Mouse (Mus musculus) midbrain, embryonic 15.5 days (tissue): ENCODE measurements around the gene Aamp. TPM values are rescaled to one million over a fixed set of nuclear protein-coding genes. Genes with fewer than 3 reads are reported as not detected.

Experiments used
- ATAC-seq: fragments of 200-750 bp; cut with Nextera tagmentation; replicated peaks from 2 replicates; pipeline ENCODE4 v1.8.0; 2017; ENCODE audit warnings: moderate TSS enrichment
- H3K27ac ChIP-seq: fragments of 300-500 bp; sonication (generic); 2 replicates; pipeline ENCODE4 v1.5.1; 2015; ENCODE audit warnings: mild to moderate bottlenecking, inconsistent platforms
- H3K27me3 ChIP-seq: fragments of 300-500 bp; sonication (generic); replicated peaks from 2 replicates; pipeline ENCODE4 v1.6.1; 2015; ENCODE audit warnings: inconsistent platforms
- H3K36me3 ChIP-seq: fragments of 300-500 bp; sonication (generic); replicated peaks from 2 replicates; pipeline ENCODE4 v1.6.1; 2015; ENCODE audit warnings: inconsistent platforms
- H3K4me1 ChIP-seq: fragments of 300-500 bp; sonication (generic); 2 replicates; pipeline ENCODE4 v1.6.1; 2015; ENCODE audit warnings: inconsistent platforms
- H3K4me2 ChIP-seq: fragments of 300-500 bp; sonication (generic); 2 replicates; pipeline ENCODE4 v1.6.1; 2015; ENCODE audit warnings: inconsistent platforms, mild to moderate bottlenecking, moderate library complexity
- H3K4me3 ChIP-seq: fragments of 300-500 bp; sonication (generic); 2 replicates; pipeline ENCODE4 v1.5.1; 2015; ENCODE audit warnings: mild to moderate bottlenecking, inconsistent platforms
- H3K9ac ChIP-seq: fragments of 300-500 bp; sonication (generic); 2 replicates; pipeline ENCODE4 v1.6.1; 2015; ENCODE audit warnings: mild to moderate bottlenecking, inconsistent platforms
- H3K9me3 ChIP-seq: fragments of 300-500 bp; sonication (generic); 2 replicates; pipeline ENCODE4 v1.6.1; 2016; ENCODE audit warnings: inconsistent platforms
- WGBS: fragments of 180-500 bp; shearing (Covaris S2); methylation state at CpG from one replicate; pipeline ENCODE4 v1.1.7; 2015; ENCODE audit warnings: mixed read lengths; 5-methylcytosine and 5-hydroxymethylcytosine counted together
- polyA plus RNA-seq: library from polyadenylated mRNA; unstranded; fragments of >200 nt; fragmentation: Nextera tagmentation; extraction: Ambion mirVana; gene quantifications from 2 replicates; pipeline ENCODE4 v1.2.1, GENCODE M21; 2015

Gene Aamp
- polyA plus RNA-seq, 1 experiment from 2014 or later = 217 TPM

DNA sequence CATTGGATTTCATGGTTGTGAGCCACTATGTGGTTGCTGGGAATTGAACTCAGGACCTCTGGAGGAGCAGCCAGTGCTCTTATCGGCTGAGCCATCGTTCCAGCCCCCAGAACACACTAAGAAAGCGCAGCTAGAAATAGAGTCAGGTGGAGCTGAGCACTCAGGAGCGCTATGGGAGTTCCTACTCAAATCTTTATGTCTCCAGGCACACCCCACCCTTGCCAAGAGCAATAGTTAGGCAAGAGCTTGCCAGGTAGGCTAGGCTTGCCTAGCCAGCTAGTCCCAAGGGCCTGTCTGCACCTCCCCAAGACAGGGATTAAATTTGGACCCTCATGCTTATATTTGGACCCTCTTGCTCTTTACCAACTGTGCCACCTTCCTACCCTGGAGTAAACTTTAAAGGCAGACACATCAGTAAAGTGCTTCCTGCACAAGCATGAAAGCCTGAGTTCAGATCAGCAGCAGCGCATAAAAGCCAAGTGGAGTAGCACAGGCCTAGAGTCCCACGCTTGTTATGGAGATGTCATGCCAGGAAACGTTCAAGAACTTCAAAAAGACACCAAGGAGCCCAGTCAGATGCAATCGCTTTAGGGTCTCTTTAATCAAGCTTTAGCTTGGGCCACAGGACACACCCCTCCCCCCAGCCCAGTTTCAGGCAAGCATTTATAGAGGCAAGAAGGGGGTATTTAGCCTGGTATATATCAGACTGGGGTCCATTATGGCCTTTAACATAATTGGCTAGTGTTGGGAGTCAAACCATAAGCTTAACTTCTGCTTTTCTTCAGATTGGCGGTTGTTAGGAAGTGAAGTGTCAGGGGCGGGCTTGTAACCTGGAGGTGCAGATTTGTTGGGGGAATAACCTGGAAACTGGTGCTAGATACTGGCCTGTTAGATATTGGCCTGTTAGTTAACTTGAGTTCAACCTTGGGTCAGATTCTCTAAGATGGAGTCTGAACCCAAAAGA lies 23.7 kb upstream of the Aamp start:
- H3K9me3 ChIP-seq = no peaks in the 10 kb centered on the region
- WGBS = 80% methylated on average over 10 of the region's 10 CpGs

DNA sequence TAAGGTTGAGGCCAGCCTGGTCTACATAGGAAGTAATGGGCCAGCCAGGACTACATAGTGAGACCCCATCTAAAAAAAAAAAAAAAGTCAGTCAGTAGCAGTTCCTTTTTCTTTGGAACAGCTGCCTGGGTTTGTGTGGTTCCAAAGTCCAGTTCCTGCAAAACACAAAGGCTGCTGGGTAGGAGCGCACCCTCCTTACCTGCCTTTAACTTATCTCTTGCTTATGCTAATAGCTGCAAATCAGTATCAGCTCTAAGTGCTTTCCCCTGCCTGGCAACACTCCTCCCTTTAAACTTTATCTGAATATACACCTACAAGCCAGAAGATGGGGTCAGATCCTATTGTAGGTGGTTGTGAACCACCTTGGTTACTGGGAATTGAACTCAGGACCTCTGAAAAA lies 22.6 kb upstream of the Aamp start:
- peaks cover 10% of the 10 kb centered on the region for H3K27me3 ChIP-seq
- H3K9me3 ChIP-seq = no peaks in the 10 kb centered on the region
- no peak for ATAC-seq
- H3K4me1 ChIP-seq = peaks cover 10% of the 10 kb centered on the region
- H3K9ac ChIP-seq = no peak overlapping the region
- WGBS = 100% methylated on average over 1 of the region's 1 CpGs
- H3K36me3 ChIP-seq = no peaks in the 10 kb centered on the region
- no peak overlapping the region for H3K4me3 ChIP-seq
- no peak overlapping the region for H3K27ac ChIP-seq
- H3K4me2 ChIP-seq = no peak overlapping the region

More for the DNA sequence above, 23.7 kb upstream of the Aamp start:
- Histone ChIP-seq H3K27me3 (peaks cover 10% of the 10 kb centered on the region), H3K4me3 (no peak overlapping the region), H3K36me3 (no peaks in the 10 kb centered on the region), H3K27ac (no peak overlapping the region), H3K4me1 (peaks cover 10% of the 10 kb centered on the region), H3K4me2 (no peak overlapping the region), H3K9ac (no peak overlapping the region)
- no peak for ATAC-seq

DNA sequence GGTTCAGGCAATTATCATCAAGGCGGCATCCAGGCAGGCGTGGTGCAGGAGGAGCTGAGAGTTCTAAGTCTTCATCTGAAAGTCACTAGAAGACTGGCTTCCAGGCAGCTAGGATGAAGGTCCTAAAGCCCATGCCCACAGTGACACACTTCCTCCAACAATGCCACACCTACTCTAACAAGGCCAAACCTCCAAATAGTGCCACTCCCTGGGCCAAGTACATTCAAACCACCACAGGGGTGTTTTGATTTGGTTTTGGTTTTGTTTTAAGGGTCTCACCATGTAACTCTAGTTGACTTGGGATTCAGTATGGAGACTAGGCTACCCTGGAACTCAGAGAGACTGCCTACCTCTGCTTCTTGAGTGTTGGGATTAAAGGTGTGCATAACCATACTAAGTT lies 21.0 kb upstream of the Aamp start, which contains the start of gene Tmbim1:
Gene Tmbim1, minus strand, starts transcription at position 101 of the 400 bp plus-strand sequence.
- Histone ChIP-seq H3K4me2 (peak within 1 kb of the TSS; percentile 68), H3K9me3 (no peaks in the 10 kb centered on the region), H3K27ac (no peak within 1 kb of the TSS), H3K36me3 (no peaks in the 10 kb centered on the region), H3K9ac (no peak within 1 kb of the TSS), H3K4me1 (peaks cover 10% of the 10 kb centered on the region), H3K4me3 (0 out of 2 replicates have a peak within 1 kb of the TSS, but pooled peaks have one; percentile 40), H3K27me3 (peaks cover 10% of the 10 kb centered on the region)
- no peak for ATAC-seq
- WGBS = 87% methylated on average over 2 of the region's 2 CpGs

DNA sequence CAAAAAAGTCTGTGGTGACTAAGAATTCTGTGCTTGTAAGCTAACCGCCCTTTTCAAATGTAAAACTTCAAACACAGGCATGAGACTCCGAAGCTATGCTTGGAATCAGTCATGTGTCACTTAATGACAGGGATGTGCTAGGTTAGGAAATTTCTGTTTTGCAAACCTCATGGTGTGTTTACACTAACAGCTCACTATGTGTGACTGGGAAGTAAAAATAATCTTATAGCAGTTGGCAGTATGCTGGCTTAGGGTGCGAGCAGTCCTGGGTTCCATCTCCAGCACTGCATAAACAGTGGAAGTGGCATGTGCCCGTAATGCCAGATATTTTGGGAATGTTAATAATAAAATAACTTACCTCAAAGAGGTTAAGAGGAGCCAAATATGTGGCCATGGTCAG lies 20.4 kb upstream of the Aamp start:
- no peaks in the 10 kb centered on the region for H3K9me3 ChIP-seq
- H3K4me3 ChIP-seq = no peak overlapping the region
- no peak overlapping the region for H3K9ac ChIP-seq
- H3K4me1 ChIP-seq = peaks cover 10% of the 10 kb centered on the region
- no peak for ATAC-seq
- H3K27me3 ChIP-seq = peaks cover 10% of the 10 kb centered on the region
- H3K36me3 ChIP-seq = no peaks in the 10 kb centered on the region
- no peak overlapping the region for H3K27ac ChIP-seq
- 81% methylated on average over 4 of the region's 4 CpGs for WGBS
- no peak overlapping the region for H3K4me2 ChIP-seq

DNA sequence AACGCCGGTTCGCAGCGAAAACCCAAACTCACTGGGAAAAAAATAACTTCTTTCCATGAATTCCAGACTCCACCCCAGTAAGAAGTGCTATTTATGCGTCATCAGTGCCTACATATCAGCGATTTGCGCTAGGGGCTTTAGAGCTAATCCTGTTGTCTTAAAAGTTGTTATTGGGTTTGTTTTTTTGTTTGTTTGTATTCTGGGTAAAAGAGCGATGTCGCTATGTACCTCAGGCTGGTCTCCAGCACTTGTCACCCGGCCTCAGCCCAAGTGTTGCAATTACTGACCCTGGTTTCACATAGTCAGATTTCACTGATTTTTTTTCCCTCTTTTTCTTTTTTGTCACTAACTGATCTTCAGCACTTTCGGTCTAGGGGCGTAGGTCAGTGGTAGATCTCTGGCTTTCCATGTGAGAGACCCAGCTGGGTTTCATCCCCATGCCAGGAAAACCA lies 19.8 kb upstream of the Aamp start:
- no peak for ATAC-seq
- no peaks in the 10 kb centered on the region for H3K36me3 ChIP-seq
- WGBS = 12% methylated on average over 12 of the region's 12 CpGs
- 0 out of 2 replicates have a peak overlapping the region, but pooled peaks have one; percentile 1 for H3K27ac ChIP-seq
- peak overlapping the region; percentile 4; the same call in 1 of the 2 replicates for H3K9ac ChIP-seq
- peak overlapping the region; percentile 40 for H3K4me3 ChIP-seq
- peaks cover 10% of the 10 kb centered on the region for H3K4me1 ChIP-seq
- H3K27me3 ChIP-seq = peaks cover 10% of the 10 kb centered on the region
- H3K4me2 ChIP-seq = peak overlapping the region; percentile 68
- no peaks in the 10 kb centered on the region for H3K9me3 ChIP-seq

DNA sequence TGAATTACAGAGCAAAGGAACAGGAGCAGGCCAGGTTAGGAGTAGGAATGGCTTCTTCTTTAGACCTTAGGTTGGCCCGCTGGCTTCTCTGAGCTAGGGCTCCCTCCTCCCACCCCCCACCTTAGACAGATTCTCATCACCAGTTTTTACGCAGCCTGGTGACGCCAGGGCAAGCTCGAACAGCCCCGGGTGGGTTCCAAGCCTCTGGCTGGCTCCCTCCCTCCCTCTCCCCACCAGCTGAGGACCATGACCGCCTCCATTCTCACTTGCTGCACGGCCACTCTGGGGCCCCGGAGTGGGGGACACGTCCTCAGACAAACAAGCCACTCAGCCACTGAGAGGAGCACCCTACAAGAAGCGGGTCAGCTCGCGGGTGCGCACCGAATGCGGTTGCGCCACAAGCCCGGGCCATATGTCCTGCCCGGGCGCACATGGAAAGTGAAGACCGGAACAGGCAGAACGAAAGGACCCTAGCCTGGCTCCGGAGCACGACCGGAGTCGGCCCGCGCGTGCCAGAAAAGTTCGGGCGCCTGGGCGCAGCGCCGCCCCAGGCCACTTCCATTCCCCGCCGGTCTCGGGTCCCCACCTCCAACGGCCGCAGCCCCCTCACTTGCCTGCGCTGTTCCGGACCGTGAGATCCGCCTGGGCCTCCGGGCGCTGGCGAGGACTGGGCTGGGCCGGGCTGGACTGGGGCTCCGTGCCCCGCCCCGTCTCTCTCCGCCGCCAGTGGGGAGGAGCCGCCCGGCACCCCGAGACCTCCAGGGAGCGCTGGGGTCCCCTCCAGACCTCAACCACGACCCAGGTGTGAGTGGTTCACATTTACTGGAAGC lies 19.2 kb upstream of the Aamp start:
- Histone ChIP-seq H3K27ac (0 out of 2 replicates have a peak overlapping the region, but pooled peaks have one; percentile 1), H3K4me2 (peak overlapping the region; percentile 68), H3K27me3 (peaks cover 10% of the 10 kb centered on the region), H3K4me1 (peaks cover 10% of the 10 kb centered on the region), H3K4me3 (peak overlapping the region; percentile 40), H3K36me3 (no peaks in the 10 kb centered on the region), H3K9me3 (no peaks in the 10 kb centered on the region), H3K9ac (peak overlapping the region; percentile 4; the same call in 1 of the 2 replicates)
- 1% methylated on average over 56 of the region's 56 CpGs for WGBS
- peak; percentile 71 for ATAC-seq

DNA sequence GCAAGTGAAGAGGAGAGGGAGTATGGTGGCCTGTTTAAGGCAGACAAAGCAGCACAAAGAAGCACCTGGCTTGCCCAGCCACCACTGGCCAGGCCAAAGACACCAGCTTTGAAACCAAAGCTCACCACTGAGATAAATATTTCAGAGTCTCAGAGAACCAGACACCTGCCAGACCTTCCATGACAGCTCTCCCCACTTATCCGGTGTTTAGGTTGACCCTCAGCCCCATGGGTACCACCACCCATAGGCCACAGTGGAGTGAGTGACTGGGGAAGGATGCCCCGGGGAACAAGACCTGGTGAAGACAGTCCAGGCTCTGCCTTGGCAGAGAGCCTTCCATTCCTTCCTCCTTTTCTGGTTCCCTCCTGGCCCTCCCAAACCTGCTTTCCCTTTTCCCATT lies 18.3 kb upstream of the Aamp start:
- no peak overlapping the region for H3K4me2 ChIP-seq
- H3K9me3 ChIP-seq = no peaks in the 10 kb centered on the region
- WGBS = 85% methylated on average over 2 of the region's 2 CpGs

DNA sequence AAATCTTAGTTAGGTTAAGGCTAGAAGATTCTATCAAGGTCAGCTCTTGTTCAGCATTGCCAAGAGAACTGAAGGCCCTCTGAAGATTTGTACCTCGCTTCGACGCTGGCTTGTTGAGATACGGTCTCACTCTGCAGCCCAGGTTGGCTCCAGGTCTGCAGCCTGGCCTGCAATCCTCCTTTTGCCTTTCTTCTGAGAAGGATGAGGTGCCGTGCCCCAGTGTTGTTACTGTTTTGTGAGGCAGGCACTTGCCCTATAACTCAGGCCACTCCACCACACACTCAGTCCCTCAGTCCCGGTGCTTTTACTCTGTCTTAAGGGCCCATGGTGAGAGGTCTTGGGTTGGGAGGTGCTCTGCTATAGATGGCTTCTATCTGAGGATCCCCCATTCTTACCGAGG lies 17.7 kb upstream of the Aamp start:
- Histone ChIP-seq H3K4me3 (no peak overlapping the region), H3K9me3 (no peaks in the 10 kb centered on the region), H3K27ac (no peak overlapping the region), H3K4me2 (no peak overlapping the region), H3K36me3 (no peaks in the 10 kb centered on the region), H3K4me1 (peaks cover 10% of the 10 kb centered on the region), H3K27me3 (peaks cover 10% of the 10 kb centered on the region), H3K9ac (no peak overlapping the region)
- 91% methylated on average over 7 of the region's 7 CpGs for WGBS
- no peak for ATAC-seq

More for the DNA sequence above, 18.3 kb upstream of the Aamp start:
- no peak overlapping the region for H3K27ac ChIP-seq
- H3K4me1 ChIP-seq = peaks cover 10% of the 10 kb centered on the region
- no peaks in the 10 kb centered on the region for H3K36me3 ChIP-seq
- peaks cover 10% of the 10 kb centered on the region for H3K27me3 ChIP-seq
- H3K4me3 ChIP-seq = no peak overlapping the region
- no peak for ATAC-seq
- H3K9ac ChIP-seq = no peak overlapping the region

DNA sequence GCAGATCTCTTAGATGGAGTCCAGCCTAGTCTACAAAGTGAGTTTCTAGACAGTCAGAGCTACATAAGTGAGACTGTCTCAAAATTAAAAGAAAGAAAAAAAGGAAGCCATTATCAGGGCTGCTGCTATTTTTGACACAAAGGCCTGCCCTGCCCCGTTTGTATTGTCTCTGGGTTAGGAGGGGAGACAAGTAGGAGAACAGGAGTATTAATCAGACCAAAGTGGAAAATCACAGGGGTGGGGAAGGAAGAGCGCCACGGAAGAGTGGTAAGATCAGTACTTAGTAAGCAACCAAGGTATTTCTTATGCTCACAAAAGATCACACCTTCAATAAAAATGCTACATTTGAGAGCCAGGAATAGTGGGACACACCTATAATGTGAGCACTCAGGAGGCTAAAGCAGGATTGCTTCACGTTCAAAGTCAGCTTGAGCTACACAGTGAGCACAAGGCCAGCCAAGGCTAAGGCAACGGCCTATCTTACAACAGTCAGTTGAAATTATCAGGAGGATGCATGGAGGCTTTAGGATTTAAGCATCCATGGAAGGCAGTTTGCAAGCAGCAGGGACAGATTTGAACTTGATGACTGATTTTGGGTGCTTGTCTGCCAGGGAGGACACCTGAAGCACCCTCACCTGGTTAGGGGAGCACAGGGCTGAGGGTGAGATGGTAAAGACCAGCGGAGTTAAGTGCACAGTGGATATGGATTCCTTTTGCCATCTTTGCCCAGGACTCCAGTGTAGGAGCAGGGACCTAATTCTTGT lies 16.0 kb upstream of the Aamp start:
- Histone ChIP-seq H3K4me1 (peaks cover 19% of the 10 kb centered on the region), H3K27ac (no peak overlapping the region), H3K9me3 (no peaks in the 10 kb centered on the region), H3K4me3 (no peak overlapping the region), H3K27me3 (peaks cover 10% of the 10 kb centered on the region), H3K9ac (no peak overlapping the region), H3K36me3 (no peaks in the 10 kb centered on the region), H3K4me2 (no peak overlapping the region)
- 87% methylated on average over 6 of the region's 6 CpGs for WGBS
- no peak for ATAC-seq

DNA sequence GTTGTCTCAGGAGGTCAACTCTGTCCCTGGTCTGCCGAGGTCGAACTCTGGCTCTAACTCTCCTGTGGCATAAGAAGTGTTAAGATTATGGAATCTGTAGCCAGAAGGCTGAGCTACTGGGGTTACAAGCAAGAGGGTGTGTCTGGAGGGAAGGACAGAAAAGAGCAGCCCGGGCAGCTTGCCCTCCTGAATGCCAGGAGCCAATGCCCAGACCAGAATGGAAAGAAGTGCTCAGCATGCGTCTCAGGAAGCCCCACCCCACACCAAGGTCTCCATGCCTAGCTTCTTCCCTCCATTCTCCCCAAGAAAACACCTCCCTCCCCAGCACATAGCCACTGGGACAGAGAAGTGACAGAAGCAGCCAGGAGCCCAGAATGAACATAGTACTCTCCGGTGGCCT lies 14.5 kb upstream of the Aamp start:
- H3K9me3 ChIP-seq = no peaks in the 10 kb centered on the region
- H3K27me3 ChIP-seq = peaks cover 4% of the 10 kb centered on the region
- no peak overlapping the region for H3K9ac ChIP-seq
- peaks cover 23% of the 10 kb centered on the region for H3K4me1 ChIP-seq
- 0 out of 2 replicates have a peak, but pooled peaks cover under 1% of the 10 kb centered on the region for H3K36me3 ChIP-seq
- no peak overlapping the region for H3K4me3 ChIP-seq
- no peak overlapping the region for H3K4me2 ChIP-seq
- WGBS = 75% methylated on average over 5 of the region's 5 CpGs
- H3K27ac ChIP-seq = no peak overlapping the region
- ATAC-seq = no peak

DNA sequence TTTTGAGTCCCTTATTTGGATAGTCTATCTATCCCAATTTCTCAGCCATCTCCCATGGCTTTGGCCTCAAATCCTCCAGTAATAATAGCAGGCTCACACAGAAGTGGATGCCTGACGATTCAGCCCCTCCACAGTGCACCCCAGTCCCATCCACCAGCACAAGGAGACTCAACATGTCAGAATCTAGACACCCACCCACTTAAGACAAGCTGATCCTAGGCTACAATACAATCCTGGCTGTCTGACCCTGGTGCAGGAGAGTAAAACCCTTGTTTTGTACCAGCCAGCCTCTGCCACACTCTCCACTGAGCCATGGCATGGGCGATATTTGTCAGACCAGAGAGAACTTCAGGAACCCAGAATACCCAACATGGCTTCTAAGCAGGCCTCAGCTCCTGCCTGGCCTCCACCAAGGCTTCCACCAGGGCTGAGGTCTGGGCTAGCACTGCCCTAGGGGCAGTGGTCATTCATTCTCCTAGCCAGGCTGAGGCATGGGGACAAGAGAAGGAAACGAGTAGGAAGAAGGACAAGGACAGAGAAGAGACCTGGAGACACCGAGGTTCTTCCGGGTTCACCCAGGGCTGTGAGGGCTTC lies 13.7 kb upstream of the Aamp start:
- Histone ChIP-seq H3K9ac (no peak overlapping the region), H3K27ac (no peak overlapping the region), H3K36me3 (0 out of 2 replicates have a peak, but pooled peaks cover 3% of the 10 kb centered on the region), H3K4me2 (no peak overlapping the region), H3K9me3 (no peaks in the 10 kb centered on the region), H3K4me3 (no peak overlapping the region), H3K27me3 (no peaks in the 10 kb centered on the region), H3K4me1 (peaks cover 16% of the 10 kb centered on the region)
- no peak for ATAC-seq
- 90% methylated on average over 5 of the region's 5 CpGs for WGBS
